Mouse (Mus musculus) limb, embryonic 12.5 days (tissue): Measurements from ENCODE around the gene Rcsd1. TPM values are rescaled to one million over a fixed set of nuclear protein-coding genes. Genes with fewer than 3 reads are reported as not detected.
A peak's percentile ranks its signal among the peaks of the same experiment; 100 is the strongest.

Source experiments
- ATAC-seq: fragments of 200-750 bp; cut with Nextera tagmentation; 2 replicates; pipeline ENCODE4 v1.8.0; 2017; ENCODE audit warnings: low read depth, moderate TSS enrichment; ENCODE audit not compliant: insufficient number of reproducible peaks, insufficient read depth, low FRiP score, low TSS enrichment
- H3K27ac ChIP-seq: fragments of 300-500 bp; sonication (generic); 2 replicates; pipeline ENCODE4 v1.5.1; 2016; ENCODE audit warnings: mild to moderate bottlenecking, moderate library complexity
- H3K27me3 ChIP-seq: fragments of 300-500 bp; sonication (generic); 2 replicates; pipeline ENCODE4 v1.6.1; 2016; ENCODE audit warnings: mild to moderate bottlenecking, moderate library complexity
- H3K36me3 ChIP-seq: fragments of 300-500 bp; sonication (generic); 2 replicates; pipeline ENCODE4 v1.6.1; 2016; ENCODE audit warnings: mild to moderate bottlenecking, moderate library complexity
- H3K4me1 ChIP-seq: fragments of 300-500 bp; sonication (generic); replicated peaks from 2 replicates; pipeline ENCODE4 v1.6.1; 2016
- H3K4me2 ChIP-seq: fragments of 300-500 bp; sonication (generic); 2 replicates; pipeline ENCODE4 v1.6.1; 2016; ENCODE audit warnings: mild to moderate bottlenecking, moderate library complexity
- H3K4me3 ChIP-seq: fragments of 300-500 bp; sonication (generic); replicated peaks from 2 replicates; pipeline ENCODE4 v1.5.1; 2016; ENCODE audit warnings: mild to moderate bottlenecking
- H3K9ac ChIP-seq: fragments of 300-500 bp; sonication (generic); replicated peaks from 2 replicates; pipeline ENCODE4 v1.6.1; 2016; ENCODE audit warnings: mild to moderate bottlenecking, moderate library complexity
- H3K9me3 ChIP-seq: fragments of 300-500 bp; sonication (generic); 2 replicates; pipeline ENCODE4 v1.6.1; 2016; ENCODE audit warnings: mild to moderate bottlenecking, moderate library complexity
- WGBS: fragments of 180-500 bp; shearing (Covaris S2); methylation state at CpG from one replicate; pipeline ENCODE4 v1.1.7; 2016; 5-methylcytosine and 5-hydroxymethylcytosine counted together
- polyA plus RNA-seq: library from polyadenylated mRNA; unstranded; fragments of >200 nt; fragmentation: Nextera tagmentation; extraction: Ambion mirVana; gene quantifications from 2 replicates; pipeline ENCODE4 v1.2.1, GENCODE M21; 2016

The Rcsd1 gene
- polyA plus RNA-seq, 1 experiment from 2014 or later = 10.8 TPM

GRCm38 (mm10) chr1:165658602-165659001 lies 51.0 kb downstream of the Rcsd1 start:
- Histone ChIP-seq H3K9ac (no peak overlapping the region), H3K27me3 (no peaks in the 10 kb centered on the region), H3K36me3 (peaks cover 11% of the 10 kb centered on the region; the same call in 1 of the 2 replicates), H3K27ac (no peak overlapping the region), H3K4me2 (no peak overlapping the region), H3K4me3 (no peak overlapping the region), H3K4me1 (peaks cover 12% of the 10 kb centered on the region), H3K9me3 (no peaks in the 10 kb centered on the region)
- ATAC-seq = no peak
- 47% methylated on average over 5 of the region's 5 CpGs for WGBS

- ATAC-seq = no peak
- no peak overlapping the region for H3K4me3 ChIP-seq
- no peak overlapping the region for H3K4me2 ChIP-seq
- no peaks in the 10 kb centered on the region for H3K9me3 ChIP-seq
- no peaks in the 10 kb centered on the region for H3K27me3 ChIP-seq
- H3K36me3 ChIP-seq = peaks cover 11% of the 10 kb centered on the region; the same call in 1 of the 2 replicates
- WGBS = 87% methylated on average over 14 of the region's 14 CpGs
- H3K4me1 ChIP-seq = no peaks in the 10 kb centered on the region
- no peak overlapping the region for H3K27ac ChIP-seq
- H3K9ac ChIP-seq = no peak overlapping the region
These were observed 54.1 kb downstream of the Rcsd1 start for GRCm38 (mm10) chr1:165655482-165655881.

DNA sequence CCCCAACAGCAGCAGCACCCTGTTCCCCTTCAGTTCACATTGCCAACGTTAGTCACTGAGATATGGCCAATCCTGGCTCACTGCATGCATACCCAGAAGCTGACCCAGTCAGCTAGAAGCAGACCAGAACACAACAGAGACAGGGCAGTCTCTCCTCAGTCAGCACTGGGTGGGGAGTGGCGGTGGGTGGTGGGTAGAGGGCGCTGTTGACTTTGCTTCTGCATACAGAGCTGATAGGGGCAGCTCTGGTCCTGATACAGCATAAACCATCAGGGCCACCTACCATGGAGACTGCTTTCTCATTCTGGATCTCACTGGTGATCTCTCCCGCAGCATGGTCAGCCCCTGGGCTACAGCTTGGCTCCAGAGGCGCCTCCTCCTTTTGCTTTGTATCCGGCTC lies 54.5 kb downstream of the Rcsd1 start:
- Histone ChIP-seq H3K27me3 (no peaks in the 10 kb centered on the region), H3K27ac (no peak overlapping the region), H3K4me2 (no peak overlapping the region), H3K9me3 (no peaks in the 10 kb centered on the region), H3K36me3 (peaks cover 11% of the 10 kb centered on the region; the same call in 1 of the 2 replicates), H3K9ac (no peak overlapping the region), H3K4me3 (no peak overlapping the region), H3K4me1 (no peaks in the 10 kb centered on the region)
- WGBS = 80% methylated on average over 6 of the region's 6 CpGs
- no peak; the same call in 1 of the 2 replicates for ATAC-seq

DNA sequence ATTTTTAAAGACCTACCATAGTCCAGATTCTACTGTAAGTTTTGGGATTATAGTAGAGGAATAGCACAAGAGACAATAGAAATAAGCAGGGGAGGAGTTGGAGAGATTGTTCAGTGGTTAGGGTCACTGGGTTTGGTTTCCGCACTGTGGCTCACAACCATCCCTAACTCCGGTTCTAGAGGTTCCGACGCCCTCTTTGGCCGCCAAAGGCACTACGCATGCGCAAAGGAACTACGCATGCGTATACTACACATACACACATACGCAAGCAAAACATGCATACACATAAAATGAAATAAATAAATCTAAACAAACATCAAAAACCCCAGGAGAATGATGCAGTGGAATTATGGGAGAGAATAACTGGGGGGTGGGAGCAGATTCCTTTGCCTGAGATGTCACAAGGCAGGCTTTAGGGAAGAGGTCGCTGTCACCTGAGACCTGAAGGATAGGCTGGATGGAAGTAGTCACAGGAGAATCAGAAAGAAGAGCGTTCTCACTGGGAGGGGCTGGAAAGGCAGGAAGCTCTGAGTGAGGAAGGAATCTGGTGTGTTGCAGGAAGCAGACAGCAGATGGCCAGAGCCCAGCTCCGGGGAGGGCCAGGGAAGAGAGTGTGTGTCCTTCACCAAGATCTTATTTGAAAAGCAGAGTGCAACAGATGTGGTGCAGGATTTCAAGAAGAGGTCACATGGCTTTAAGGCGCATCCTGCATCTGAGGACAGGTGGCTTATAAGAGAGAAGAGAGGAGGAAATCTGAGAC lies 56.3 kb downstream of the Rcsd1 start:
- H3K27ac ChIP-seq = no peak overlapping the region
- H3K27me3 ChIP-seq = no peaks in the 10 kb centered on the region
- H3K4me3 ChIP-seq = no peak overlapping the region
- no peak for ATAC-seq
- H3K4me1 ChIP-seq = no peaks in the 10 kb centered on the region
- H3K9ac ChIP-seq = no peak overlapping the region
- WGBS = 78% methylated on average over 14 of the region's 14 CpGs
- H3K4me2 ChIP-seq = no peak overlapping the region
- no peaks in the 10 kb centered on the region for H3K9me3 ChIP-seq
- peaks cover 11% of the 10 kb centered on the region; the same call in 1 of the 2 replicates for H3K36me3 ChIP-seq

- Histone ChIP-seq H3K4me3 (no peak overlapping the region), H3K9ac (no peak overlapping the region), H3K4me1 (no peaks in the 10 kb centered on the region), H3K36me3 (peaks cover 7% of the 10 kb centered on the region; the same call in 1 of the 2 replicates), H3K4me2 (no peak overlapping the region), H3K27me3 (no peaks in the 10 kb centered on the region), H3K27ac (no peak overlapping the region), H3K9me3 (no peaks in the 10 kb centered on the region)
- 76% methylated on average over 2 of the region's 2 CpGs for WGBS
- ATAC-seq = no peak
These were observed 57.0 kb downstream of the Rcsd1 start for GRCm38 (mm10) chr1:165652507-165652906.

GRCm38 (mm10) chr1:165651158-165651557 lies 58.4 kb downstream of the Rcsd1 start:
- no peak for ATAC-seq
- no peak overlapping the region for H3K9ac ChIP-seq
- H3K4me3 ChIP-seq = no peak overlapping the region
- peaks cover 4% of the 10 kb centered on the region; the same call in 1 of the 2 replicates for H3K36me3 ChIP-seq
- H3K27ac ChIP-seq = no peak overlapping the region
- H3K4me2 ChIP-seq = no peak overlapping the region
- H3K9me3 ChIP-seq = no peaks in the 10 kb centered on the region
- no peaks in the 10 kb centered on the region for H3K27me3 ChIP-seq
- 74% methylated on average over 5 of the region's 5 CpGs for WGBS
- no peaks in the 10 kb centered on the region for H3K4me1 ChIP-seq

DNA sequence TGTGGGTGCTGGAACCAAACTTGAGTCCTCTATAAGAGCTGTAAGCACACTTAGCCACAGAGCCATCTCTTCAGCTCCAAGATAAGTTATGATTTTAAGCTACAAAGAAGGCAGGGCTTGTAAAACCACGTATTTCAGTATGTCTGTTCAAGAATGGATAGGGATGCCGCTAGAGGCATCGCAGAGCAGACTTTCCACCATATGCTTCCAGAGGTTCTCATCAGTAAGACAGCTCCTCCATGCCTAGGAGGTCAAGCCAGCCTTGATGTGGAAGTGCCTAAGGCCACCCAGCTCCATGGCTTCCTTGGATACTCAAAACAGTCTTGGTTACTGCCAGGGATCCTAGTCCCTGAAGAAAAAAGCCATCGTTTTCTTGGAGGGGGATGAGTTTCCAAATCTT lies 64.5 kb downstream of the Rcsd1 start:
- ATAC-seq = no peak
- Histone ChIP-seq H3K36me3 (no peaks in the 10 kb centered on the region), H3K4me1 (no peaks in the 10 kb centered on the region), H3K4me2 (no peak overlapping the region), H3K9ac (no peak overlapping the region), H3K9me3 (no peaks in the 10 kb centered on the region), H3K27ac (no peak overlapping the region), H3K27me3 (no peaks in the 10 kb centered on the region), H3K4me3 (no peak overlapping the region)
- WGBS = 76% methylated on average over 4 of the region's 4 CpGs

GRCm38 (mm10) chr1:165643735-165644134 lies 65.8 kb downstream of the Rcsd1 start:
- 78% methylated on average over 5 of the region's 5 CpGs for WGBS
- H3K27me3 ChIP-seq = no peaks in the 10 kb centered on the region
- H3K4me3 ChIP-seq = no peak overlapping the region
- 0 out of 2 replicates have a peak, but pooled peaks cover 5% of the 10 kb centered on the region for H3K4me1 ChIP-seq
- H3K9ac ChIP-seq = no peak overlapping the region
- no peaks in the 10 kb centered on the region for H3K36me3 ChIP-seq
- no peak overlapping the region for H3K27ac ChIP-seq
- H3K4me2 ChIP-seq = no peak overlapping the region
- H3K9me3 ChIP-seq = no peaks in the 10 kb centered on the region
- no peak for ATAC-seq

- under 1% methylated on average over 16 of the region's 16 CpGs for WGBS
- Histone ChIP-seq H3K4me1 (0 out of 2 replicates have a peak, but pooled peaks cover 5% of the 10 kb centered on the region), H3K36me3 (no peaks in the 10 kb centered on the region), H3K4me2 (peak overlapping the region; percentile 63), H3K9ac (peak overlapping the region; percentile 91), H3K27me3 (no peaks in the 10 kb centered on the region), H3K4me3 (peak overlapping the region; percentile 77), H3K9me3 (no peaks in the 10 kb centered on the region), H3K27ac (peak overlapping the region; percentile 93)
- peak; percentile 76 for ATAC-seq
These were observed 66.7 kb downstream of the Rcsd1 start for GRCm38 (mm10) chr1:165642780-165643311.

DNA sequence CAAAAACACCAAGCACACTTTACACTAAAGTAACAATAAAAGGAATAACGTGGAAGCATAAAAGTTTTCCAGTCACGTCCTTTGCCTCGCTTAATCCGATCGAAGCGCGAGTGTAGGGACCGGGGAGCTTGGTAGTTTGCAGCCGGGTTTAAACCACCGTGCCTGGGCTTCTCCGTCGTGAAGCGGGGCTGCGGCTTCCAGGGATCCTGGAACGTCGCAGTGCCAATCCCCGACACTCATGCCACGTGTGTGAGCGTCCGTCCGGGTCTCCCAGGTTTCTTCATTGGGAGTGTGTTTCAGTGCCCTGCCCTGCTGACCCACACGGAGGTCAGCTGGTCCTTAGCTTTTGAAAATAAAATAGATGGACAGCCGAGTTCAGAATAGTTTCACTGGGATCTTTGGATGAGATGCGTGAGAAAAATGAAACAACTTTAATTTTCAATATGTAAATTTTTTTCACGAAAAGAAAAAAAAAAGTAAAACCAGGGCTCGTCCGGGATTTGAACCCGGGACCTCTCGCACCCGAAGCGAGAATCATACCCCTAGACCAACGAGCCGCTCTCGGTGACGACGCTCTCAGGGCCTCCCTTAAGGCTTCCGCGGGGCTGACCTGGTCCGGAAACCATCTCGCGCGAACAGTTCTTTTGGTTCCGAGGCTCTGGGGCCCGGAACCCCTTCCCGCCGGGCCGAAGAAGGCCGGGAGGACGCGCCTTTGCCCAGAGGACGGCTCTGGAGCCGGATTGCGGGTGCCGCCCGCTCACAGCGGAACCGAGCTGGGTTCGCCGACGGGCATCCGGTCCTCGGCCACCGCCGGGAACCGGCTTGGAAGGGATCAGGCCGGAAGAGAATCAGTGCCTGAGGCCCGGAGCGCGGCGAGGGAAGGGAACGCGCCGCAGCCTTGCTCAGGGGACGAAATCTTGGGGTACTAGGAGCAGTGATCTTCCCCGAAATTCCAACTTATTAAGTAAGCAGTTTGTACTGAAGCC lies 67.5 kb downstream of the Rcsd1 start:
- peak overlapping the region; percentile 63 for H3K4me2 ChIP-seq
- H3K4me3 ChIP-seq = peak overlapping the region; percentile 77
- 0 out of 2 replicates have a peak, but pooled peaks cover 5% of the 10 kb centered on the region for H3K4me1 ChIP-seq
- peak; percentile 79 for ATAC-seq
- peak overlapping the region; percentile 91 for H3K9ac ChIP-seq
- peak overlapping the region; percentile 93 for H3K27ac ChIP-seq
- under 1% methylated on average over 75 of the region's 75 CpGs for WGBS
- no peaks in the 10 kb centered on the region for H3K36me3 ChIP-seq
- no peaks in the 10 kb centered on the region for H3K9me3 ChIP-seq
- H3K27me3 ChIP-seq = no peaks in the 10 kb centered on the region
